Mouse (Mus musculus): Measurements from ENCODE around the gene Atp5e. TPM values are rescaled to one million over a fixed set of nuclear protein-coding genes. Genes with fewer than 3 reads are reported as not detected.

Atp5e gene
- 100 to 1,000 TPM; 372 to 569 (median 481) TPM for total RNA-seq (2022)

DNA sequence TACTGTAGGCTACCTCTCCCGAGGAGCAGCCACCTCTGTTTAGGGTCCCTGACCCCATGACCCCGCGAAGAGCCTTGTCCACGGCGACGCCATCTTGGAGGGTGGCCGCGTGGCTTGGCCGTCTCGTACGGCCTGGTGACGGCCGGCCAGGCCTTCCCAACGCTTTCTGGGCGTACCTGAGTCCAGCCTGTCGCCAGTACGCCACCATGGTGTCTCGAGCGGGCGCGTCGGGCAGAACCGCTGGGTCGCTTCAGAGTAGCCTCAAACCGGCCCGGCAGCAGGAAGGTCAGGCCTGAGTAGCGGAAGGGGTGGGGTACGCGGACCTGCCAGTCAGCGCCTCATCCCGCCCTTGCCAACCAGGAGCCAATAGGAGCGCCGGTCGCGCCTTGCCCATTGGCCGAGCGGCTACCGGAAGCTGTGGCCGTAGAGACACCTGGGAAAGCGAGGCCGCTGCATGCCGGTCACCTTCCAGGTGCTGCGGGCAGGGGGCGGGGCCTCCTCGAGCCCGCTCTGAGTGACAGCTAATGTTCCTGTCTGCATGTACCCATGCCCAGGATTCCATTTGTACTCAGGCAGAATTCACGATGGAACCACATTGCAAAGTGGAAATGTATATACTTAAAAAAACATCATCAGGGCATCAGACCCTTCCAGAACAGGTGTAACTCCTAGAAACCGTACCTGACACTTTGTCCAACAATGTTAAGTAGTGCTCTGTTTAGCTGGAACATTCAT, at the start of gene Atp5e:
TSS of gene Atp5e (minus strand) at position 317 of the 735 bp plus-strand sequence.
- DNase-seq, result peak; percentile 94

DNA sequence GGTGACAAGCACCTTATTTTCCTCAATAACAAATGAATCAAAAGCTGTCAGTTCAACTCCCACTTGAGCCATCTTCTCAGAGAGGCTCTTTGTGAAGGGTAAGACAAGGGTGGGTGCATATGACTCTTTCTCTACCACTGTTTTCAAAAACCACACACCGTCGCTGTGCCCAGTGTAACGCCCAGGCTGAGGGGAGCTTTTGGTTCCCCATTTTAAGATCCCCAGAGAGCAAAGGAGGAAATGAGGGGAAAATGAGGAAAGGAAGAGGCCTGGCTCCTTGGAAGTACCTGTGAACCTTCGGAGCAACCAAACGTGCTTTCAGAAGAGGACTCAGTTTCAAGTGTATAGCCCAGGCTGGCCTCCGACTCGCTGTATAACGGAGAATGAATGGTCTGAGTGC, 45.9 kb upstream of the Atp5e start:
- DNase-seq, result no peak

DNA sequence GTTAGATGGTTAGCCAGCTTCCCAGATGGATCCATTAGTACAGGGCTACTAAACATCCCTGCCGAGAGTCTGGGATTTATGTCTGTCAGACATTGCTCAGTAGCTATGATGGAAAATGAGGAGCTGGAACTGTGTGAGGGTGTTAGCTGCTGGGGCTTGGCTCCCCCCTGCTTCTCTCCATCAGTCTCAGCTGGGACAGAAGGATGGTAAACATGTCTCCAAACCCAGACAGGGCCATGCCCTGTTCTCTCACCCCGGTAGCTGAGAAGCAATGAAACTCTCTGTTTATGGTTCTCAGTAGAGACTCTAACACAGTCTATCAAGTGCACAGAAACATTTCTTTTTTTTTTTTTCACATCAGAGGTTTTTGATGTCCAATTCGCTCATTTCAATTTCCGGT, 44.1 kb upstream of the Atp5e start:
- no peak for DNase-seq

DNA sequence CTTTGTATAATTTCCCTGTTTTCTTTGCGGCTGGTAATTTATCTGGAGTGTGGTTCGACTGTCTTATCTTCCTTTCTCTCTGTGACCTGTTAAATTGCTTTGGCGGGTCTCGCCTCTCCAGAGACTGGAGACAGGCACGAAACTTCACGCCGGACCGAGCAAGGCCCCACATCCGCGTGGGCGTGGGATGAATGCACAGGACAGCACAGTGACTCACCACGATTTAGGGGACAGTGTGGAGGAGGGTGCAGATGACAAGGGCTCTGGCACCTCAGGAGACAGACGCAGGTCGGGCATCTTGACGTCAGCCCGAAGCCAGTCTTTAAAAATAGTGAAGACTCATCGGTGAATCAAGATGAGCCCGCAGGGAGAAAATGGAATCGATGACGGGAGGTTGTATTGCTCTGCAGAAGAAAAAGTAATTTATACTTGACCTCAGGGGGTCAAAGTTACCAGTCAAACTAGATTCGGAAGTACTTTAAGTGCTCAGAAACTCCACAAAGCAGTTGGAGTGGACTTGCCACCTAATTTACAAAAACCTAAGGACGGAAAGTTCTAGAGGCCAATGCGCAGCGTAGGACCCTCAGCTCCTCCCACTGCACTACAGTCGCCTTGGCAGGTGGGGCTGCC, 39.0 kb upstream of the Atp5e start:
- DNase-seq, result peak; percentile 11

DNA sequence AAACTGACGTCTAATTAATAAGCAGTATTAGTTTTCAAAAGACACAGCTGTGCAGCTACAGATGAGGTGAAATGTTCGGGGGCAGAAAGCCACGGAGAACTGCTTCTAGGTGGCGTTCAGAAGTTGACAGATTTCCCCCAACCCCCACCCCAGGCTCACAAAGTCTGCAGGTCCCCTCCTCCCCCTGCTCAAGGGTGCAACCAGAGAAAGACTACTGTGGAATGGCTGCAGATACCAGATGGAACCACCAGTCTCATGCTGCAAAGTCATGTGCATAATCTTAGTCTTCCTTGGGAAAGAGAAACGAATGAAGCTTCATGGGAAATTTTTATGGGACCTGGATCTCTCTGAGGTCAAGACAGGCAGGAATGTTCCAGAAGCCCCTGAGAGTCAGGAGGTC, 38.4 kb upstream of the Atp5e start:
- DNase-seq, result no peak

DNA sequence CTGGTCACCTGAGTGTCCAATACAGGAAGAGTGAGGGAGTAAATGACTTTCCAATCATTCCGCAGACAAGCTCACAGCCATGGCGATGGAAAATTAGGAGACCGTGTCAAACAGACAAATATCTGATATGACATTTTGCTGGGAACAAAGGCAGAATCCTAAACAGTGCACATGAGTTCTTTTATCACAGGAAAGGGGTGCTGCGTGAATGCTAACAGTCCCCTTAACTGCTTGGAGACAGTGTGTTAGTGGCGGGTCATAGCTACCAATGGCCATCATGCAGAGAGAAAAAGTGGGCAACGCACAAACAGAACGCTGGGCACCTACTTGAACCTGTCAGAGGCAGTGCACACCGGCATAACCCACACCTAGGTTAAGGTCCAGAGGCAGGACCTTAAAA, 37.6 kb upstream of the Atp5e start:
- no peak for DNase-seq

DNA sequence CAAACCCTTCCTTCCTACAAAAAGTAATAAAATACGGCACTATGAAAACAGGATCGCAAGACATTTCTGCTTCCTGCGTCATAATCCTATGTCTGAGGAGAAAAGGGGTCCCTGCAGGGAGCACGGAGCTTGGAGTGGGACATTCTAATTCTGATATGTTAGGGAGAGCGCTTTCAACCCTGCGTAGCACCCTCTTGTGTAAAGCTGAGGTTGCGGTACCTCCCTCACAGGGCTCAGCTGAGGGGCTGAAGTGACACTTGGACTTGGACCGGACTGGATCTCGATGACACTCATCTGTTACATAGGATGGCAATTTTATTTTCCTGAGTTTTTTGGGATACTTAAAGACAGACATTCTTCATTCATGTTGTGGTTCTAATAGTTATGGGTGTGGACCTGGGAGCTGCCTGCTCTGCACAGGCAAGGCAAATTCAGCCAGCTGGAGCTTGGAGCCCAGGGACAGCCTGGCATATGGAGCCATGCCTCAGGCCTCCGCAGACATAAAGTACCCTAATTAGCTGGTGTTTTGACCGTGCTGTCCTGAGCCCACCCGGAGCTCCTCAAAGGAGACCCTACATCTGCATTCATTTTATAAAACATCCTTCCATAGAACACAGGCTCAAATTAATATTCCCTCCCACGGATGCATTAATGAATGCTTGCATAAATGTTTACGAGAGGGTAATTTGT, 37.1 kb upstream of the Atp5e start:
- no peak for DNase-seq

DNA sequence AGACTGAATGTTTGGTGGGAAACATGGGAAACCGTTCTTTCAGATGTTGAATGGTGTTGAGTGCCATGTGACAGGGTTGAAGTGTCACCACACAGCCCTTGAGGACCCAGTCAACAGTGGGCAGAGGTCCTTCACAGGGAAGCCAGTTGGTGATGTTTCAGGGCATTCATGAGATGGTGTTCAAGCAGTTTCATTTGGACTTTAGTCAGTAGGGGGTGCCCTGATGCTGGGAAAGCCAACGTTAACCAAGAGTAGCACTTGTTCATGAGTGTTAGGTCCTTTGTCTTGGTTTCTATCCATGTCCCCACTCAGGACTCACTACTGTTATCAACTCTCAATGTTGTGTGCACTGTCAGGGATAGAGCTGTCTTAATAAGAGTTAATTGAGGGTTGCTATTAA, 29.0 kb upstream of the Atp5e start:
- DNase-seq, result no peak

DNA sequence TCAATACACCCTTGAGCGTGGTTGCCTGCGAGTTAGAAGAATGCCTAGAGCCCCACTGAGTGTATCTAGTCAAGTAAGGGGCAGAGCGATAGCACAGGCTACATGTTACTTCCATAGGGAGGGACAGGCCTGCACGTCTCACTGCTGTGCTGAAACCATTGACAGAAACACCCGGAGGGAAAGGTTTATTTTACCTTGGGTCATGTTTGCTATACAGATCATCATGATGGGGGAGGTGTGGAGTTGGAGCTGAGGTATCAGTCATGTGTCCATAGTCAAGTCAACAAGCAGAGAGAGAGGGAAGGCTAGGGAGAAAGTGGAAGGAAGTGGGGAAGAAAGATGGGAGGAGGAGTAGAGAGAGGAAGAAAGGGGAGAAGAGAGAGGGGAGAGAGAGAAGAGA, 23.1 kb upstream of the Atp5e start:
- no peak for DNase-seq

DNA sequence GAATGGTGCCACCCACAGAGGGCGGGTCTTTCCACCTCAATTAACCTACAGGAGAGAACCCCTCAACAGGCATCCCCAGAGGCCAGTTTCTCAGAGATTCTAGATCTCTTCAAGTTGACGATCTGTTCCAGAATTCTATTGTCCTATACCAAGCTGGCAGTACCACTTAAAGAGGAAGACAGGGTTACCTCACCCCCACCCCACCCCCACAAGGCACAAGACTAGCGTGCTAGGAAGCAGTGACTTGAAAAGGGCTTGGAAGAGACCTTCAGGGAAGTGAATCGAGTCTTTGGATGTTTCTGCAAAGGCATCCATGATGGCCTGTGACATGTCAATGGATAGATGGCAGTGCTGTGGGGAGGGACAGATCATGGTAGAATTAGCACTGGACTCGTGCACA, 14.8 kb upstream of the Atp5e start:
- no peak for DNase-seq

DNA sequence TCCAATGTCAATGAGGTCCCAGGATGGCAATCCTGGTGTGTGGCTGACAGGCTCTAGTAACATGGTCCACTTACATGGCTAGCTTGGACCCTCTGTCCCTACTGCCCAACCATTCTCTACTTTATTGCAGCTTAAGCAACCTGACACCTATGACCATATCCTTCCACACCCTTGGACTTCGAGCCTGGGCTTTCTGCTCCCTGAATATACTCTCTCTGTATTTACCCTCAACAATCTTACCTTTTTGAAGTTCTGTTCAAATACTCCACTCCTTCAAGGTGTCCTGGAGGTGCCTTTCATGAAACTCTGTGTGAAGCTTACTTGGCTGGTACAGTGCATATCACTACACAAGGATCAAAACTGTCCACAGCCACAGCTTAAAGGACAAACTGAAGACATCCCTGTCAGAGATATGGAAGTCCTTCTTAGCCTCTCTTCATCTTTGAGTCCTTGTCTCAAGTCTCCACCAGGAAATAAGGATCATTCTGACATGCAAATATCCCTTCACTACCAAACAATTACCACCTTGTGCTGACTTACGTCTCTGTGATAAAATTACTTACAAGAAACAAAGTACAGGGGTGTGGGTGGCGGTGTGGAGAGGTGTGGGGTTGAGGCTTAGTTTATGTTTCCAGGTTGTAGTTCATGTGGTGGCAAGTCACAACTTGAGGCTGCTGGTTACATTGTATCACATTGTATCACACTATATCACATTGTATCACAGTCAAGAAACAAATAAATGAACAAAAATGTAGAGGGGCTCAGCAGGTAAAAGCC, 13.8 kb upstream of the Atp5e start:
- no peak for DNase-seq

DNA sequence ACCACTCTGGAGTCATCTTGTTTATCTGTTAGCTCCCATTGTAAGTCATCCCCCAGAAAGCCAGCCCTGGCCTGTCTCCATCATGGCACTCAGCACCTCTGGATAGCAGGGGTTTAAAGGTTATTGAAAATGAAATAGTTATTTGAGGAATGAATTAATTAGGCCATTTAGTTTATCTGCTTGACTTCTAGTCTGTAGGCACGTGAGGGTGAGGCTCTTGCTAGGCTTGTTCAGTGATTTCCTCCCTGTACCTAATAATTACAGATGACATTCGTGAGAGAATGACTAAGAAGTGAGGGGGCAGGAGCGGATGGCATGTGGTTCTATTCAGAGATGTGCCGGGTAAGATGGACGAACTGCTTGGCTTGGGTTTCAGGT, 9.6 kb upstream of the Atp5e start:
- no peak for DNase-seq

DNA sequence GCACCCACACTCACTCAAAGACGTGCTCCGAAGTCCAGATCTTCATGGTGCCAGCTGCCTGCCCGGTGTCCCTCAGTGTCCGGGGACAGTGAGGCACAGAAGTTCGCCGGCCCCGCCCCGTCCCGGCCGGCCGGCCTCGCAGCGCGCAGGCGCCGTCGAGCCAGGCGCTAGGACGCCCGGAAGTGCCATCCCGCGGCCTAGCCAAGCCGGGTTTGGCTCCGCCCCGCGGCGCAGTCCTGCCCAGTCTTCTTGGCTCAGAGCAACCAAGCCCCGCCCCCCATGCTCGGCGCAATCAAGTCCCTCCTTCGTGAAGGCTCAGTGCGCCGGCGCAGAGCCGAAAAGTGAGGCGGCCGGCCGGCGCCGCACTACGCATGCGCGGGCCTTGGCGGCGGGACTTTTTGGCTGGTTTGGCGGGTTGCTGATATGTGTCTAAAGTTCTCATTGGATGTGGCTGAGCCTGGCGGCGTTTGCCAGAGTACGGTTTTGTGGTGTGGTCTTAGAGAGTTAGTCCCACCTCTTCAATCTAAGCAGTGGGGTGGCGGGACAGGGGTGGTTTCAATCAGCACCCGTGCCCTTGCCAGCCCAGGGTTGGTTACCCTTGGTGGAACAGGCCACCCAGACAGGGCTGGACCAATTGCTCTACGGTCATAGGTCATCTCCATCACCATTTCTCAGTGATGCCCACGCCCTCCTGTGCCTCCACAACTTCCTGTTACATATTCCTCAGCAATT, 9.1 kb upstream of the Atp5e start, which contains the start of gene Prelid3b:
TSS of gene Prelid3b (minus strand) at position 264 of the 732 bp plus-strand sequence.
- DNase-seq, result peak; percentile 99

DNA sequence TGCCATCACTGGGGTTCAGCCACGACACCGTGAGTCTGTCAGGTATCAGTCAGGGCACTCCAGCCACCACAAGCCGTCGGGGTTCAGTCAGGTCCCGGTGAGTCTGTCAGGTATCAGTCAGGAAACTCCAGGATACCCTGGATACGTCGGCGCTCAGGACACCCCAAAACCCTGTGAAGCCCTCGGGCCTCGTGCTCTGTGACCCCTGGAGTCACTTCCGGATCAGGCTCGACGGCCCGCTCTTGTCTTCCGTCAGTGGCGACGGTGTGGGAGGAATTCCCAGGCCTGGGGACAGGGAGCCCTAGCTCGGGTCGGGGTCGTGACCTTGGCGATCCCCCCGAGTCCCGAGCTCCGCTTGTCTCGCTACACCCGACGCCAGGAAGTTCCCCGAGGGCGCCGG, 8.5 kb upstream of the Atp5e start:
- no peak for DNase-seq

DNA sequence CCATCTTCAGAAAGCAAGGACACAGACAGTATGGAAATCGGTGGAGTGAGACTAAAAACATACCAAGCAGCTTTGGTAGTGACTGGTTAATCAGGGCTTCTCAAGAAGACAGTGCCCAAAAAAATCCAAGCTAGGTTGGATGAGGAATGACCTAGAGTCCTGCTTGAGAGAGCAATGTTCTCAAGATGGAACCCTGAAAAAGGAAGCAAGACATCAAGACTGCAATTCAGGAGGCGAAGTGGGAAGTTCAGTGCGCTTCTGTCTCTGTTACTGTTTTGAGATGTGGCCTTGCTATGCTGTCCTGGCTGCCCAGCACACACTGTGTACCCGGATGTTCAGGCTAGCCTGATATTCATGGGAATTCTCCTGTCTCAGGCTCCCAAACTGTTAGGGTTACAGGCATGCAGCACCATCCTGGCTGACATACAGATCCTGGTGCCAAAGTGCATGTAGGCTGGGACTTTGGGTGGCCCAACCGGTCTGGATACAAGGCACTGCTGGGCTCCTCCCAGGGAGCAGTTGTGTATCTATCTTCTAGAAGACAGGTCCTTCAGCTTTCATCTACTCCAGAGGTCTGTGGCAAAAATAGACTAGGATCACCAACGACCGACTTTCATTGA, 7.0 kb upstream of the Atp5e start:
- DNase-seq, result no peak

DNA sequence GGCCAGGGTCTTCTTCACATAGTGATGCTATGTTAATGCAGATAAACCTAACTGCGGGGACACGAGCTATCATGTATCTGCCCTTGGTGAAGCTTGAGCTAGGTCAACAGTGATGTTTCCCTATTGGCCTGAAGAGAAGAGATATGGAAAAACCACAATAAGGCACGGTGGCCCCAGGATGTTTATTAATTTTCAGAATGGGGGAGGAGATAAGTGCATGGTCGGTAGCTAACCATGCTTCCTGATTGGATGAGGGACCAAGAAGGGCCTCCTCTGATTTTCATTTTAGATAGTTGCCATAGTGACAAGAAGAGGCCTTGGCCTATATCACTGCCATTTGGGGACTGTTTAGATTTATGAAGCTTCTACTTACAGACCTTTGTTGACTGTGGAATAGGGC, 6.4 kb upstream of the Atp5e start:
- no peak for DNase-seq

DNA sequence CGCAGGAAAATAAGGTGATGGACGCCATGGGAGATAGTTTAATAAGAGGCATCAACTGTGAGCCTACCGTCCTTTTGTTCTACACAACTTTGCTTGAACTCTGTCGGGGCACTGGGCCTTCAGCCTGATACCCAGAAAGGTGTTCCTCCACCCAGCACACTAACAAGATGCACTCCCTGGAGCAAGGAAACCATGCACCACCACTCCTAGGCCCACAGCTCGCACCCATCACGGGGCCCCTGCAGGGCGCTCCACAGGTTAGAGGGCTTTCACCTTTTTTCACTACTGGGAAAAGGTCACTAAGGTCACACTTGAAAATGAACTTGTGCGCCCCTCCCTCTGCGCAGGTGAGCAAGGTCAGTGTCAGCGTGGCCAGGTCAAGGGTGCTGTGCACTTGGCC, 535 bp downstream of the Atp5e start:
- no peak for DNase-seq

DNA sequence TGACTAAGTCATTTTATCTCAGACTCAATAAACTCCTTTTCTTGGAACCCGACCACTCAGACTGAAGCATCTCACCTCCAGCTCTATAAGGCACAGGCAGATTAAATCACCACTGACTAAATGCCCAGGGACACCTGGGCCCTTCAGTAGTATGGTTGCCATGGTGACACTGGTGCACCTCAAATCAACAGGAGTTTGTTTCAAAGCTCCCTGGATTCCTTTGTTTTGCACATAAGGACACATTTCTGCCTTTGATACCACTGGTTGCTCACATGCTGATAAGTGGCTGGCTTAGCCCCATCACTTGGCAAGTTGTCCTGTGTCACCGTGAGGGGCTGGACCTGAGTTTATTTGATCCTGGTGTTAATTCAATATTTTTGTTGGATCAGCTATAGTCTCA, 4.5 kb downstream of the Atp5e start:
- DNase-seq, result no peak

DNA sequence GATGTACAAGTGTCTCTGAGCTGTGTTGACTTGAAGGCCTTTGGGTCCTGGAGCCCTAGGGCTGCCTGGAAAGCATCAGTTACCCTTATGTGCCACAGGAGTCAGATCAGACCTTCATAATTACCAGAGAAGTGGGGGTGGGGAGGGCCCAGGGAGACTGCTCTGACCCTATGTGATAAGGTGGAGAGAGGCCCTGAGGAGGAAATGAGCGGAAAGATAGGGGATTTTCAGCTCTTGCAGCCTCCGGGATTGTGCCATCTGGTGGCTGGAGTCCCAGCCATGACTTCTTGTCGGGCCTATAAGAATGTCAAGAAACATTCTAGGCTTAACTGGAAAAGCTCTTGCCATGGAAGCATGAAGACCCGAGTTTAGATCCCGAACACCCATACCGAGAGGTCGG, 10.2 kb downstream of the Atp5e start:
- DNase-seq, result no peak

DNA sequence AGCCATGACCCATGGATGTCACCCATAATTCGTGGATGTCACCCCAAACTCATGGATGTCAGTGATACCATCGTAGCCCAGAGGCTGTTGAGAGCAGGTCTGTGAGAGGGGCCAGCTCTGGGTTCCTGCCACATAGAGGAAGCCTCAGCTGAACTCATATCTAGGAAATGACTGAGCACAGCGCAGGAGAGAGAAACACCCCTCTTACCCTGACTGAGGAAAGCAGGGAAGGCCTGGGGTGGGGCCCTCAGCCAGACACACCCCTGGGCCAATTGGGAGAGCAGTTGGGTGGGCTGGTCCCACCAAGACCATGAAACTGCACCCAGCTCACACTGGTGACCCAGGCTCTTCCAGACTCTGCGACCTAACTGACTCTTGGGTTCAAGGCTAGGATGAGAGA, 13.6 kb downstream of the Atp5e start, which contains the start of gene Tubb1:
TSS of gene Tubb1 (plus strand) at position 343 of the 400 bp plus-strand sequence.
- DNase-seq, result no peak

DNA sequence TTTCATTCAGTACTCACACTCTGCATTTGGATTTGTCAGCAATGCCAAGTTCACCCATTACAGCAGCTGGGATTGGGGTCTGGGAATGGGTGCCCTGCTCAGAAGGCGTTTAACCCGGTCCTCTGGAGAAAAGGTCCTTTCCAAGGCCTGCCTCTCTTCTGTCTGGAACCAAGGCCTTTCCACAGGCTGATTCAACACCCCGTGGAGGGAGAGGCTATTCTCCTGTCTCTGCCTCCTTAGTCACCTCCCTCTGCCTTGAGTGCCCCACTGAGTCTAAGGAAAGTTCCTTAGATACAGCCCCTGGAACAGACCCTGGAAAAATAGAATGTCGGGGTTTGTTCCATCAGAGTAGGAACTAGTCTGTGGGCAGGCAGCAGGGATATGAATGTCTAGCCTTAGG, 15.5 kb downstream of the Atp5e start:
- no peak for DNase-seq

DNA sequence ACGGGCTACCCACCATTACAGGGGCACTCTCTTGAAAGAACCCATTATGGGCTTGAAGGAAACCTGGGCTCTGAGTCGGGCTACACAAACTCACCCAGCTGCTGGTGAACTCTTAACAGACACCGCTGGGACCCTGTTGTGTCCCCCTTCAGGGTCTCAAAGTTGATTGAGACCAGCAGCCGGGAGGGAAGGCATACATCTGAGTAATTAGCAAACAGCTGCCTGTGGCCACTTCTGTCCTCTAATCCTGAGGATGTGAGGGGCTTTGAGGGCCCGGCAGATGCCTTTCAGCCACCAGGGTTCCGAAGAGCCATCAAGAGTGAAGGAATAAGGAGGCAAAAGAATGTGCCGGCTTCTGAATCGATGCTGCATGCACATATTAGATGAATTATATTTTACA, 17.0 kb downstream of the Atp5e start:
- DNase-seq, result no peak

Measured in adrenal gland, adult 8-10 months (tissue).